Mouse (Mus musculus) gastrocnemius, postnatal 14 days (tissue): ENCODE results near the gene Cldn34c4. TPM values are rescaled to one million over a fixed set of nuclear protein-coding genes. Genes with fewer than 3 reads are reported as not detected.

Experiments used
- DNase-seq: peaks from one replicate; pipeline ENCODE4 v3.0.0; 2021; ENCODE audit warnings: mixed read lengths
- intact Hi-C: fragments of 180-260 bp; cut with DNase I; formaldehyde crosslinking; loops from one replicate; pipeline ENCODE4 v1.15.1; 2025; ENCODE audit warnings: low total_unique reads
- long read RNA-seq, 2 experiments: library from polyadenylated mRNA; stranded (forward); transcript quantifications; one replicate each; pipeline ENCODE4 v2.0.0; 2021
- total RNA-seq, 2 experiments: library from RNA; stranded (reverse); gene quantifications; 2 replicates each; pipeline ENCODE4 v1.2.3; 2021

Gene Cldn34c4
- total RNA-seq, result not detected
- long read RNA-seq, experiment 1, result 0 reads
- long read RNA-seq, experiment 2, result 0 reads

DNA sequence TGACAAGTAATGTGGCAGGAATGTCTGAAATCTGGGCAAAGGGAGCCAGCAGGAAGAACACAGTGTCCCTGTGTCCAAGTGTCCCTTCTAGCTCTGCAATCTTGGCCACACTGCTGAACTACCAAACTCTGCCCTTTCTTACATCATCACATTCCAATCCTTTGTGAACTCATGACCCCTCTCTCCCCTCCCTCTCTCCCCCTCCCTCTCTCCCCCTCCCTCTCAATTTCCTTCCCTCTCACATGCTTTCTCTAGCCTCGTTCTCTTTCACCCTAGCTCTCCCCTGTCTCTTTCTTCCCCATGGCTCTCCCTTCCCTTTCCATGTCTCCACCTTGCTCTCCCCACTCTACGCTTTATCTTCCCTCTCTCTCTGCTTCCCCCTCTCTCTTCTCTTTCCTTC is at the start of gene Cldn34c4:
TSS of gene Cldn34c4 (minus strand) at position 101 of the 400 bp plus-strand sequence.
- no peak for DNase-seq
- intact Hi-C loops, result no loop called here

DNA sequence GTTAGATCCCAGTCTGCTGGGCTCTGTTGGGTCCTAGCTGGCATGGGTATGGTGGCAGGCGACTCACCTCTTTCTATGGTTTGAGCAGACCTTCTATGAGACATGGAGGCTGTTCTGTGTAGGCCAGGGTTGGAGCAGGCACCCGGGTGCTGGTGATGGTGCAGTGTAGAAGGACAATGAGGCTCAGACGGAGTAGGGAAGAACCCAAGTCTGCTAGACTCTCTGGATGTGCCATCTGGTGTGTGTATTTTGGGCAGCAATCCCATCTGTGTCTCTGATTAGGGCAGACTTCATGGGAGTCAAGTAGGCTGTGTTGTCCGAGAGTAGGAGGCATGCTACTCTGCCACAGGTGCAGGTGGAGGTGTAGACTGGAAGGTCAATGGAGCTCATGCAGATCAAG is 10.7 kb upstream of the Cldn34c4 start:
- intact Hi-C loops, result no loop called here
- DNase-seq, result no peak
